26 mouse cellular contexts compared by ENCODE assay signal in the genomic region with DNA sequence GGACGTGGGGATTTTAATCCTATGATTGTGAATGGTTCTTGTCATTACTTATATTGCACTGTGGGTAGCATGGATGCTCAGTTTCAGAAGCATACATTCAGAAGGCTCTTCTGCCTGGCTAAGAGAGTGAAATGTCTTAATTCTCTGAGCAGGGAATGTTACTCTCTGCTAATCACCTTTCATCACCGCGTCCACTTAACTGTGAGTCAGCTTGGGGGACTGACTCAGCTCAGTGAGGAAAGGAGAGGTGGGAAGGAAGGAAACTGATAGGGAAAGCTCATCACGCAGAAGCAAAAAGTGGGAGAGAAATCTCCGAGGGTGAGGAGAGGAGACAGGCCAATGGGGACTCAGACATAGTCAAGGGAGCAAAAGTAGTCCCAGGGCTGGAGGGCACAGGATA. TPM values are rescaled to one million over a fixed set of nuclear protein-coding genes. Genes with fewer than 3 reads are reported as not detected.
DNase-seq lines count a peak whose midpoint lies in the region; ATAC-seq and TF ChIP-seq lines count a peak whose summit lies in the region.
"Had no signal": no experiment of that assay in that cellular context is flagged by ENCODE, and none has a peak within 500 bp of the region (broad histone marks: within the 10 kb centered on the region; RNA-seq: fewer than 3 reads in every experiment).

No protein-coding gene starts in this region.

- H3K9ac ChIP-seq in kidney, embryonic 16.5 days (replicated peaks; ENCODE audit: low read length): no peak overlapping the region
- no peak overlapping the region for H3K9ac ChIP-seq in hindbrain, embryonic 16.5 days (ENCODE audit: low read depth, low read length)
- H3K9ac ChIP-seq: embryonic facial prominence, embryonic 12.5 days; embryonic facial prominence, embryonic 15.5 days; forebrain, postnatal 0 days; heart, embryonic 13.5 days; hindbrain, embryonic 12.5 days; hindbrain, embryonic 15.5 days; intestine, embryonic 15.5 days had no signal

- ATAC-seq in kidney, embryonic 16.5 days (ENCODE audit: low FRiP score, low TSS enrichment): no peak
- ATAC-seq in hindbrain, embryonic 16.5 days: no peak
- ATAC-seq: forebrain, embryonic 14.5 days; forebrain, postnatal 0 days; intestine, embryonic 15.5 days had no signal

- H3K79me3 ChIP-seq in C2C12 (ENCODE audit: low read depth): peaks cover 12% of the 10 kb centered on the region

- no peak for TF ChIP-seq CTCF in C2C12 (IDR thresholded peaks at IDR 0.05; ENCODE audit: control insufficient read depth, insufficient read depth, insufficient read length)

- H3K4me3 ChIP-seq in C2C12 (ENCODE audit: insufficient read depth, poor library complexity, severe bottlenecking): no peak overlapping the region
- no peak overlapping the region for H3K4me3 ChIP-seq in kidney, embryonic 16.5 days (ENCODE audit: low read length)
- no peak overlapping the region for H3K4me3 ChIP-seq in hindbrain, embryonic 16.5 days (ENCODE audit: low read length)
- H3K4me3 ChIP-seq: embryonic facial prominence, embryonic 12.5 days; embryonic facial prominence, embryonic 15.5 days; heart, adult 2 months; heart, embryonic 10.5 days; heart, embryonic 13.5 days; hindbrain, embryonic 12.5 days; hindbrain, embryonic 15.5 days; intestine, embryonic 15.5 days had no signal

- no peaks in the 10 kb centered on the region for H3K27me3 ChIP-seq in C2C12 (ENCODE audit: control insufficient read depth, insufficient read depth, insufficient read length)
- no peaks in the 10 kb centered on the region for H3K27me3 ChIP-seq in kidney, embryonic 16.5 days (ENCODE audit: insufficient read depth, low read length)
- H3K27me3 ChIP-seq in hindbrain, embryonic 16.5 days (replicated peaks; ENCODE audit: control insufficient read depth, insufficient read depth, low read length): no peaks in the 10 kb centered on the region
- H3K27me3 ChIP-seq: embryonic facial prominence, embryonic 12.5 days; embryonic facial prominence, embryonic 15.5 days; heart, embryonic 13.5 days; hindbrain, embryonic 12.5 days; hindbrain, embryonic 15.5 days; intestine, embryonic 15.5 days had no signal

- peak; percentile 19 for DNase-seq in adrenal gland, adult 2 months
- DNase-seq in adrenal gland, adult 8-10 months: no peak
- DNase-seq in brain, adult 2 months (ENCODE audit: low read depth, low spot score): peak; percentile 44
- DNase-seq: adrenal gland, postnatal 10 days; adrenal gland, postnatal 36 days; cerebellum, adult 11 months; cerebellum, adult 2 months; cerebellum, adult 9-11 months; cerebellum, postnatal 25 days; forebrain, postnatal 0 days; gastrocnemius, postnatal 10 days; gastrocnemius, postnatal 36 days; heart, adult 2 months; heart, postnatal 14 days; kidney, adult 18-20 months had no signal

- no peaks in the 10 kb centered on the region for H3K9me3 ChIP-seq in kidney, embryonic 16.5 days (ENCODE audit: low read length)
- H3K9me3 ChIP-seq in hindbrain, embryonic 16.5 days (ENCODE audit: control insufficient read depth, low read length): no peaks in the 10 kb centered on the region
- H3K9me3 ChIP-seq: embryonic facial prominence, embryonic 12.5 days; embryonic facial prominence, embryonic 15.5 days; heart, embryonic 10.5 days; heart, embryonic 13.5 days; hindbrain, embryonic 12.5 days; hindbrain, embryonic 15.5 days; intestine, embryonic 15.5 days had no signal

- peaks cover 51% of the 10 kb centered on the region for H3K79me2 ChIP-seq in C2C12 (ENCODE audit: control insufficient read depth, insufficient read depth)

- H3K27ac ChIP-seq in kidney, embryonic 16.5 days (ENCODE audit: low read length): no peak overlapping the region
- no peak overlapping the region for H3K27ac ChIP-seq in hindbrain, embryonic 16.5 days (ENCODE audit: low read depth, low read length)
- H3K27ac ChIP-seq: embryonic facial prominence, embryonic 12.5 days; embryonic facial prominence, embryonic 15.5 days; heart, adult 2 months; heart, embryonic 10.5 days; heart, embryonic 13.5 days; hindbrain, embryonic 12.5 days; hindbrain, embryonic 15.5 days; intestine, embryonic 15.5 days had no signal

- no peaks in the 10 kb centered on the region for H3K4me1 ChIP-seq in kidney, embryonic 16.5 days (ENCODE audit: insufficient read depth, low read length)
- H3K4me1 ChIP-seq in hindbrain, embryonic 16.5 days (ENCODE audit: control insufficient read depth, insufficient read depth, low read depth, low read length): no peaks in the 10 kb centered on the region; the same call in 1 of the 2 replicates
- H3K4me1 ChIP-seq: embryonic facial prominence, embryonic 12.5 days; embryonic facial prominence, embryonic 15.5 days; heart, embryonic 10.5 days; hindbrain, embryonic 15.5 days; intestine, embryonic 15.5 days had no signal

- WGBS in kidney, embryonic 16.5 days: 86% methylated on average over 5 of the region's 5 CpGs
- WGBS in hindbrain, embryonic 16.5 days: 79% methylated on average over 5 of the region's 5 CpGs

- H3ac ChIP-seq in C2C12 (ENCODE audit: control insufficient read depth, insufficient read length, low read depth): no peak overlapping the region

- no peak overlapping the region for H3K4me2 ChIP-seq in kidney, embryonic 16.5 days (replicated peaks; ENCODE audit: low read depth, low read length)
- no peak overlapping the region for H3K4me2 ChIP-seq in hindbrain, embryonic 16.5 days (ENCODE audit: low read length)
- H3K4me2 ChIP-seq: embryonic facial prominence, embryonic 12.5 days; embryonic facial prominence, embryonic 15.5 days; heart, embryonic 13.5 days; hindbrain, embryonic 12.5 days; hindbrain, embryonic 15.5 days; intestine, embryonic 15.5 days had no signal

- no peaks in the 10 kb centered on the region for H3K36me3 ChIP-seq in C2C12 (ENCODE audit: control insufficient read depth, insufficient read depth)
- no peaks in the 10 kb centered on the region for H3K36me3 ChIP-seq in kidney, embryonic 16.5 days (ENCODE audit: insufficient read depth, low read length)
- H3K36me3 ChIP-seq in hindbrain, embryonic 16.5 days (ENCODE audit: control insufficient read depth, insufficient read depth, low read length): no peaks in the 10 kb centered on the region
- H3K36me3 ChIP-seq: embryonic facial prominence, embryonic 12.5 days; embryonic facial prominence, embryonic 15.5 days; heart, embryonic 10.5 days; heart, embryonic 13.5 days; hindbrain, embryonic 12.5 days; hindbrain, embryonic 15.5 days; intestine, embryonic 15.5 days had no signal

TF ChIP-seq in C2C12, 6 proteins besides CTCF, POLR2A, EP300 and RAD21:
- TF ChIP-seq MYOD1 (IDR thresholded peaks at IDR 0.05; ENCODE audit: control insufficient read depth, insufficient read length, low read depth): no peak
- peak; percentile 44 for TF ChIP-seq CEBPB (IDR thresholded peaks at IDR 0.05; ENCODE audit: low read depth)
- no peak for TF ChIP-seq MAX (IDR thresholded peaks at IDR 0.05)
- TF ChIP-seq MYOG (IDR thresholded peaks at IDR 0.05; ENCODE audit: control insufficient read depth, extremely low read depth, insufficient read length): no peak
- TF ChIP-seq USF1 (IDR thresholded peaks at IDR 0.05; ENCODE audit: low read depth): no peak
- TF ChIP-seq FOSL1 (IDR thresholded peaks at IDR 0.05; ENCODE audit: insufficient read depth, low read length, poor library complexity, severe bottlenecking): peak; percentile 87

RNA-seq across cellular contexts. Expression of a gene that starts 10.9 kb away (rescaled TPM):
- total RNA-seq in adrenal gland, adult 2 months (2021): 10 to 100 TPM; 18.0 to 19.5 TPM
- 1.8 and 2.3 TPM in 2 replicates for polyA plus RNA-seq in adrenal gland, adult 2 months (2012; rRNA removed)
- total RNA-seq in adrenal gland, adult 8-10 months (2022): 10 to 100 TPM; 15.8 to 26.1 (median 21.8) TPM
- 3.1 TPM for polyA plus RNA-seq in C2C12 (2012; fragmentation: generic; extraction: Trizol)
- polyA plus RNA-seq in kidney, embryonic 16.5 days (2015; fragmentation: Nextera tagmentation; extraction: Ambion mirVana): 9.8 and 11.1 TPM in 2 replicates
- 37.9 and 40.4 TPM in 2 replicates for polyA plus RNA-seq in hindbrain, embryonic 16.5 days (2015; fragmentation: Nextera tagmentation; extraction: Ambion mirVana)
